In the genomic region with DNA sequence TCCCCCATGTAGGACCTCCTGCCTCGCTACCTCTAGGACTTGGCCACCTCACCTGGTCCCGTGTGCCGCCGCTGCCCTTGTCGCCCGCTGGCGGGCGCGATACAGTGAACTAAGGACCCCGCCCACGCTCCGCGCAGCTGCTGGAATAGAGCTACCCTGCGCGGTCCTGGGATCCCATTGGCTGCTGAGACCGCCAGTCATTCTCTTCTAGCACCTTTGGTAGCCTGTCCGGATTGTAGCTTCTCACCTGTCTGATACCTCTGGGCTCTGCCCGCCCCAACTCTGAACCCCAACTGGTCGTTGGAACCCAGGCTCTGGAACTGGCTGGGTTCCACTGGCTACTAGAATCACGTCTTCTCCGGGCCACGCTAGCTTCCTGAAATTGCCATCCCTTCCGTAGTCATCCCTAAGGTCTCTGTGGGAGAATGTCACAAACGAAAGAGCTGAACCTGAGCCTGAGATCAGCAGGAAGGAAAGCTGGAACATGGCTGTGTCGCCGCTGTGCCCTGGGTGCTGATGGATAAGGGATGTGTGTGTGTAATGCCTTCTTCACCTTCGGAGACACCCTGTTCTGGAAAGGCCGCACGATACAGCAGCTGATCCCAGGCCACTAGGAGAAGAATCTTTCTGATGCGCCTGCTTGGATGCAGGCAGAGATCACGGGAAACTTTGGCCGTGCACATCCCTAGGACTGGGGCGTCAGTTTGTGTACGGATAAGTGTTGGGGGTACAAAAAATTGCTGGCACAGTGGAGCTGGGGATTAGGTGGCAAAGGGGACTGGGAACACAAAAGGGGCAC, we compare ENCODE assay signal across 8 mouse cellular contexts. TPM values are rescaled to one million over a fixed set of nuclear protein-coding genes. Genes with fewer than 3 reads are reported as not detected.
A peak's percentile ranks its signal among the peaks of the same experiment; 100 is the strongest.
DNase-seq lines count a peak whose midpoint lies in the region; ATAC-seq and TF ChIP-seq lines count a peak whose summit lies in the region.

No protein-coding gene starts in this region.

- H3K9me3 ChIP-seq in intestine, embryonic 16.5 days (ENCODE audit: control insufficient read depth, low read length): no peaks in the 10 kb centered on the region
- no peaks in the 10 kb centered on the region for H3K9me3 ChIP-seq in midbrain, embryonic 10.5 days (replicated peaks)

- H3K27ac ChIP-seq in cortical plate, adult 2 months (ENCODE audit: insufficient read depth, low read length): peak overlapping the region; percentile 93
- peak overlapping the region; percentile 92 for H3K27ac ChIP-seq in intestine, embryonic 16.5 days (ENCODE audit: low read length)
- H3K27ac ChIP-seq in midbrain, embryonic 10.5 days (replicated peaks): peak overlapping the region; percentile 84
- peak overlapping the region; percentile 82 for H3K27ac ChIP-seq in small intestine, adult 2 months (ENCODE audit: insufficient read depth, low read depth, low read length)

- TF ChIP-seq CTCF in cortical plate, adult 2 months (IDR thresholded peaks at IDR 0.05; ENCODE audit: extremely low read depth, insufficient read depth, low read length): no peak
- no peak for TF ChIP-seq CTCF in small intestine, adult 2 months (IDR thresholded peaks at IDR 0.05; ENCODE audit: extremely low read depth, insufficient read length, insufficient replicate concordance, low read depth, low read length)

- peak; percentile 26 for ATAC-seq in activated CD4-positive, CD25-positive, alpha-beta regulatory T cell, adult 4 months
- ATAC-seq in intestine, embryonic 16.5 days: peak; percentile 73

- peak overlapping the region; percentile 59 for H3K4me3 ChIP-seq in cortical plate, adult 2 months (ENCODE audit: insufficient read depth, low read length)
- peak overlapping the region; percentile 52 for H3K4me3 ChIP-seq in intestine, embryonic 16.5 days (ENCODE audit: low read length)
- H3K4me3 ChIP-seq in midbrain, embryonic 10.5 days: peak overlapping the region; percentile 66
- H3K4me3 ChIP-seq in small intestine, adult 2 months (ENCODE audit: low read depth, low read length): peak overlapping the region; percentile 68

- DNase-seq in gastrocnemius, postnatal 14 days: peak; percentile 88
- DNase-seq in left cerebral cortex, postnatal 25 days (ENCODE audit: low spot score in 2 of 2): peak; percentile 88 to 89
- DNase-seq in midbrain, embryonic 10.5 days (ENCODE audit: low spot score): peak; percentile 59
- no peak for DNase-seq in adipocyte (ENCODE audit: low spot score)

- H3K4me1 ChIP-seq in cortical plate, adult 2 months (ENCODE audit: control insufficient read depth, insufficient read depth, low read length): peaks cover 2% of the 10 kb centered on the region
- peaks cover 18% of the 10 kb centered on the region for H3K4me1 ChIP-seq in intestine, embryonic 16.5 days (ENCODE audit: control insufficient read depth, insufficient read depth, low read length)
- H3K4me1 ChIP-seq in midbrain, embryonic 10.5 days: peaks cover 36% of the 10 kb centered on the region
- H3K4me1 ChIP-seq in small intestine, adult 2 months (ENCODE audit: control insufficient read depth, insufficient read depth, insufficient read length, low read length): peaks cover 7% of the 10 kb centered on the region

- H3K4me2 ChIP-seq in intestine, embryonic 16.5 days (ENCODE audit: low read depth, low read length): peak overlapping the region; percentile 91

- TF ChIP-seq POLR2A in cortical plate, adult 2 months (IDR thresholded peaks at IDR 0.05; ENCODE audit: extremely low read depth, insufficient read depth, low read length): no peak
- no peak for TF ChIP-seq POLR2A in small intestine, adult 2 months (IDR thresholded peaks at IDR 0.05; ENCODE audit: low read depth, low read length)

- WGBS in intestine, embryonic 16.5 days: 1% methylated on average over 34 of the region's 34 CpGs
- 2% methylated on average over 34 of the region's 34 CpGs for WGBS in midbrain, embryonic 10.5 days
- WGBS in small intestine, adult 2 months: 1% methylated on average over 34 of the region's 34 CpGs

- intact Hi-C loops in gastrocnemius, postnatal 14 days (cut with DNase I; ENCODE audit: low total_unique reads): no loop called here
- intact Hi-C loops in left cerebral cortex, postnatal 25 days (cut with DNase I): loop anchor here (5.0 kb wide), 1 partner anchor 114 kb away; the partner anchor contains the start of gene Slf2

- peak overlapping the region; percentile 73 for H3K9ac ChIP-seq in intestine, embryonic 16.5 days (ENCODE audit: low read depth, low read length)

- H3K27me3 ChIP-seq in intestine, embryonic 16.5 days (replicated peaks; ENCODE audit: control insufficient read depth, insufficient read depth, low read length): no peaks in the 10 kb centered on the region
- H3K27me3 ChIP-seq in midbrain, embryonic 10.5 days (ENCODE audit: low read depth, poor library complexity, severe bottlenecking): peaks cover 74% of the 10 kb centered on the region
- H3K27me3 ChIP-seq in small intestine, adult 2 months (ENCODE audit: control insufficient read depth, insufficient read depth, low read length): no peaks in the 10 kb centered on the region

- H3K36me3 ChIP-seq in intestine, embryonic 16.5 days (ENCODE audit: control insufficient read depth, insufficient read depth, low read length): no peaks in the 10 kb centered on the region
- peaks cover 3% of the 10 kb centered on the region; the same call in 1 of the 2 replicates for H3K36me3 ChIP-seq in midbrain, embryonic 10.5 days
- H3K36me3 ChIP-seq in small intestine, adult 2 months (ENCODE audit: control insufficient read depth, insufficient read depth, low read length): no peaks in the 10 kb centered on the region

RNA-seq across cellular contexts. Expression of gene Sfxn3, which starts 0.6 kb away (rescaled TPM):
- polyA plus RNA-seq in activated CD4-positive, CD25-positive, alpha-beta regulatory T cell, adult 4 months (2017; shearing (Covaris generic)): 10 to 100 TPM; 84.1 to 92.7 TPM
- 113 and 119 TPM in 2 replicates for polyA plus RNA-seq in cortical plate, adult 2 months (2012; rRNA removed)
- 10 to 100 TPM; 21.3 to 22.1 TPM for total RNA-seq in gastrocnemius, postnatal 14 days (2021)
- polyA plus RNA-seq in intestine, embryonic 16.5 days (2015; fragmentation: Nextera tagmentation; extraction: Ambion mirVana): 16.5 and 18.2 TPM in 2 replicates
- 100 to 1,000 TPM; 107 to 129 TPM for total RNA-seq in left cerebral cortex, postnatal 25 days (2021)
- 8.3 and 15.3 TPM in 2 replicates for polyA plus RNA-seq in midbrain, embryonic 10.5 days (2016; fragmentation: Nextera tagmentation; extraction: Ambion mirVana)
- polyA plus RNA-seq in small intestine, adult 2 months (2012; rRNA removed): 8.8 and 9.5 TPM in 2 replicates

RNA-seq across cellular contexts. Expression of gene Pdzd7, which starts 1.2 kb away (rescaled TPM):
- polyA plus RNA-seq in activated CD4-positive, CD25-positive, alpha-beta regulatory T cell, adult 4 months (2017; shearing (Covaris generic)): under 1 TPM in 1 of 2 experiments, not detected in 1; 0.32 TPM
- polyA plus RNA-seq in cortical plate, adult 2 months (2012; rRNA removed): 7.5 and 8.8 TPM in 2 replicates
- 10 to 100 TPM in 1 of 2 experiments, 1 to 10 TPM in 1; 9.8 to 10.9 TPM for total RNA-seq in gastrocnemius, postnatal 14 days (2021)
- polyA plus RNA-seq in intestine, embryonic 16.5 days (2015; fragmentation: Nextera tagmentation; extraction: Ambion mirVana): 0.43 and 0.49 TPM in 2 replicates
- 1 to 10 TPM; 4.2 to 4.6 TPM for total RNA-seq in left cerebral cortex, postnatal 25 days (2021)
- 0.19 and 0.34 TPM in 2 replicates for polyA plus RNA-seq in midbrain, embryonic 10.5 days (2016; fragmentation: Nextera tagmentation; extraction: Ambion mirVana)
- 0.29 and 1.2 TPM in 2 replicates for polyA plus RNA-seq in small intestine, adult 2 months (2012; rRNA removed)

RNA-seq across cellular contexts. Expression of gene Kazald1, which starts 28.3 kb away (rescaled TPM):
- polyA plus RNA-seq in activated CD4-positive, CD25-positive, alpha-beta regulatory T cell, adult 4 months (2017; shearing (Covaris generic)): under 1 TPM; 0.47 to 0.48 TPM
- polyA plus RNA-seq in cortical plate, adult 2 months (2012; rRNA removed): 6.8 and 9.1 TPM in 2 replicates
- 1 to 10 TPM; 7.3 to 9.5 TPM for total RNA-seq in gastrocnemius, postnatal 14 days (2021)
- 2.0 and 2.1 TPM in 2 replicates for polyA plus RNA-seq in intestine, embryonic 16.5 days (2015; fragmentation: Nextera tagmentation; extraction: Ambion mirVana)
- total RNA-seq in left cerebral cortex, postnatal 25 days (2021): 1 to 10 TPM; 1.9 to 2.2 TPM
- 0.38 and 0.39 TPM in 2 replicates for polyA plus RNA-seq in midbrain, embryonic 10.5 days (2016; fragmentation: Nextera tagmentation; extraction: Ambion mirVana)
- 2.2 and 2.4 TPM in 2 replicates for polyA plus RNA-seq in small intestine, adult 2 months (2012; rRNA removed)

RNA-seq across cellular contexts. Expression of gene Lzts2, which starts 32.5 kb away (rescaled TPM):
- 1 to 10 TPM in 1 of 2 experiments, under 1 TPM in 1; 0.78 to 1.8 TPM for polyA plus RNA-seq in activated CD4-positive, CD25-positive, alpha-beta regulatory T cell, adult 4 months (2017; shearing (Covaris generic))
- polyA plus RNA-seq in cortical plate, adult 2 months (2012; rRNA removed): 39.3 and 40.1 TPM in 2 replicates
- 10 to 100 TPM; 26.8 to 29.0 TPM for total RNA-seq in gastrocnemius, postnatal 14 days (2021)
- 33.6 and 34.7 TPM in 2 replicates for polyA plus RNA-seq in intestine, embryonic 16.5 days (2015; fragmentation: Nextera tagmentation; extraction: Ambion mirVana)
- total RNA-seq in left cerebral cortex, postnatal 25 days (2021): 10 to 100 TPM; 30.8 to 32.2 TPM
- 55.1 and 58.4 TPM in 2 replicates for polyA plus RNA-seq in midbrain, embryonic 10.5 days (2016; fragmentation: Nextera tagmentation; extraction: Ambion mirVana)
- 40.3 and 50.4 TPM in 2 replicates for polyA plus RNA-seq in small intestine, adult 2 months (2012; rRNA removed)

RNA-seq across cellular contexts. Expression of gene Mrpl43, which starts 40.5 kb away (rescaled TPM):
- 10 to 100 TPM; 67.8 to 71.3 TPM for polyA plus RNA-seq in activated CD4-positive, CD25-positive, alpha-beta regulatory T cell, adult 4 months (2017; shearing (Covaris generic))
- 68.3 and 70.8 TPM in 2 replicates for polyA plus RNA-seq in cortical plate, adult 2 months (2012; rRNA removed)
- 10 to 100 TPM; 32.9 to 35.4 TPM for total RNA-seq in gastrocnemius, postnatal 14 days (2021)
- polyA plus RNA-seq in intestine, embryonic 16.5 days (2015; fragmentation: Nextera tagmentation; extraction: Ambion mirVana): 74.7 and 76.4 TPM in 2 replicates
- 10 to 100 TPM; 40.2 to 44.2 TPM for total RNA-seq in left cerebral cortex, postnatal 25 days (2021)
- 71.6 and 72.9 TPM in 2 replicates for polyA plus RNA-seq in midbrain, embryonic 10.5 days (2016; fragmentation: Nextera tagmentation; extraction: Ambion mirVana)
- polyA plus RNA-seq in small intestine, adult 2 months (2012; rRNA removed): 71.9 and 126 TPM in 2 replicates
